Mouse (Mus musculus): Measurements from ENCODE around the gene Fam71a.

The Fam71a gene

GRCm38 (mm10) chr1:191164717-191165116 lies at the start of gene Fam71a:
Gene Fam71a, minus strand, starts transcription at chr1:191164817.
- DNase-seq (ENCODE audit: low read depth, low spot score), result no peak

- DNase-seq (ENCODE audit: low read depth, low spot score), result no peak
These were observed 46.5 kb upstream of the Fam71a start for GRCm38 (mm10) chr1:191211096-191211495.

DNA sequence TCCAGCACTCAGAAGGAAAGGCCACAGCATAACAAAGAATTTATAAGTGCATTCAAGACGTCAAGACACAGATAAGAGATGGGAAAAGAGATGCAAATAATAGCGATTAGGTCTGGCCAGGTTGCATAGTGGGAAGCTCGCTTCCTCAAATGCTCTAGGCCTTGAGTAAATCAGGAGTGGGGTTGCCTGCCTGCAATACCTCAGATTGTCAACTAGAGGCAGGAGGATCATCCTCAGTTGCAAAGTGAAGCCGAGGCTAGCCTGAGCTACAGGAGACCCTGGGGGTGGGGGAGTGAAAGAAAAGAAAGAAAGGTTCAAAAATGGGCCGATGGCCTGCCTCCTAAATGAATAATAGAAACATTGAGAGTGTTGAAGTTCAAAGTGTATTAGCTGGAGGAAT lies 41.2 kb upstream of the Fam71a start:
- DNase-seq (ENCODE audit: low read depth, low spot score), result no peak

DNA sequence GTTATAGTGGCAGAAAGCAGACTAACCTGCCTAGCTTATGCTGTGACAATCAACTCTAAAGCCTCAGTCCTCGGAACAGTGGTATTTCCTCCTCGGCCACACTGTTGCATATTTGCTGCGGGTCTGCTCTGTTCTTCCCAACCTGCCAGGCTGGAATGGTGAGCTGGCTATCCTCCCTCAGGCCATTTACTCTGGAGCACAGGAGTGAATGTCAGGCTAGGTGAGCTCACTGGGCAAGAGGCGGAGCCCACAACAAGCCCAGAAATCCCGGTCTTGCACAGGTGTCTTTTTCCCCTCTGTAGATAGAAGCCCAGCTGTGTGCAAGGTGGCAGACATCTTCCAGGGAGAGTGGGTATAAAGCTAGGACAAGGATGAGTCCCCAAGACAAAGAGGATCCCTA lies 40.3 kb upstream of the Fam71a start:
- no peak for DNase-seq (ENCODE audit: low read depth, low spot score)

DNA sequence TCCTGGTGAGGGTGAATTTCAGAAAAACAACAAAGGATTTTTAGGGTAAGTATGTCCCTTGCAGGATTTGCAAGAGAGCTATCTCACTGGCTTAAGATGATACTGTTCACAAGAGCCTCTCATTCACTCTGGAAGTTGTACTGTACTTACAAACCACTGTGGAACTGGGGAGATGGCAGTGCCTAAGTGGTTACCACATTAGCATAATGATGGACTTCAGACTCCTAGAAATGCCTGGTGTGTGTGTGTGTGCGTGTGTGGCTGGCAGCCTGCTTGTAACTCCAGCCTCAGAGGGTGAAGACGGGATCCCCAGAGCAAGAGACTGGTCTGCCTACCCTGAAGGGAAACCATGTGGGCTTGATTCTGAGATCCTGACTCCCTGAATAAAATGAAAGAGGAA lies 38.9 kb upstream of the Fam71a start:
- no peak for DNase-seq (ENCODE audit: low read depth, low spot score)

DNA sequence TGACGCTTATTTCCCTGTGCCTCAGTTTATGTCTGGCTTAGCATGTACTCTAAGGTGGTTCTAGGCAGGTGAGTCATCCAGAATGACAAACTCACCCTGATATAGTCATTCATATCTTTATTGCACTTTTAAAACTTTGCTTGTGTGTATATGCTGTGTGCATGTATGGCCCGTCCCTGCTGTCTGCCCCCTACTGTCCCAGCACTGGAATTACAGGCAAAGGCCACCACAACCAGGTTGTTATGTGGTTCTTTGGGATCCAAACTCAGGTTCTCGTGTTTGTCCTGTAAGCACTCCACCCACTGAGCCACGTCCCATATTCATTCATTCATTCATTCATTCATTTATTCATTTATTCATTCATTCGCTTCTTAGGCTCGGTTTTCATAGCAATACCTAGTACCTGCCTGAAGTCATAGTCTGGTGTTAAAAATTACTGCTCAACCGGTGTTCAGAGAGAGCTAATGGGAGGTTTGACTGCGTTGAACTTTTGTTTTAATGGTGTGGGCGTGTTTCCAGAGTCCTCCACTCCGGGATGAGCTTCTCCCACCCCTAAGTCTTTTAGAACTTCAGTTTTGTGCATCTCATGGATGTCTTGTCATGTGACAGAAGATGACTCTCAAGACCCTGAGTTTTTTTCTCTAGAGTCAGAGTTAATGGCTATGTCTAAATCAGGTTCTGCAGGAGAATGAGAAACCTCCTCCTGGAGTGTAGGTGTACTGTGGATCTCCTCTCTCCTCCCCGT lies 37.8 kb upstream of the Fam71a start:
- no peak for DNase-seq (ENCODE audit: low read depth, low spot score)

GRCm38 (mm10) chr1:191200816-191201602 lies 36.4 kb upstream of the Fam71a start:
- peak; percentile 56 for DNase-seq (ENCODE audit: low read depth, low spot score)

GRCm38 (mm10) chr1:191197916-191198315 lies 33.3 kb upstream of the Fam71a start:
- peak; percentile 34 for DNase-seq (ENCODE audit: low read depth, low spot score)

DNA sequence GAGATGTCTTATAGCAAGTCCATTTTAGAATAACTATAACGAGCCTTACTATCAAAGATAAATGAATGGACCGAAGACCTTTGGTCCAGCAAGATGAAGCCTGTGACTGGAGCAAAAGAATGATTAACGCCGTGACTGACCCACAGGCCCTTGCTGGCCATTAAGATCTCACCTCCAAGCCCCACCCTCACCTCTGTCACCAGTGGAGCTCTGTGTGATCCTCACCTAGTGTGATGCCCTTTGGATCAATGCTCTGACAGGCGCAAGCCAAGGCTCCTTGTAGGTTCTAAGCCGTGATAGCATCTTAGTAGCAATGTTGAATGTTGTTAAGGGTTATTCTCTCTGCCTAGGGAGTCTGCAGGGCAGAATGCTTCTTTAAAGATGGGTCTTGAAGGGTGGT lies 31.4 kb upstream of the Fam71a start:
- no peak for DNase-seq (ENCODE audit: low read depth, low spot score)

DNA sequence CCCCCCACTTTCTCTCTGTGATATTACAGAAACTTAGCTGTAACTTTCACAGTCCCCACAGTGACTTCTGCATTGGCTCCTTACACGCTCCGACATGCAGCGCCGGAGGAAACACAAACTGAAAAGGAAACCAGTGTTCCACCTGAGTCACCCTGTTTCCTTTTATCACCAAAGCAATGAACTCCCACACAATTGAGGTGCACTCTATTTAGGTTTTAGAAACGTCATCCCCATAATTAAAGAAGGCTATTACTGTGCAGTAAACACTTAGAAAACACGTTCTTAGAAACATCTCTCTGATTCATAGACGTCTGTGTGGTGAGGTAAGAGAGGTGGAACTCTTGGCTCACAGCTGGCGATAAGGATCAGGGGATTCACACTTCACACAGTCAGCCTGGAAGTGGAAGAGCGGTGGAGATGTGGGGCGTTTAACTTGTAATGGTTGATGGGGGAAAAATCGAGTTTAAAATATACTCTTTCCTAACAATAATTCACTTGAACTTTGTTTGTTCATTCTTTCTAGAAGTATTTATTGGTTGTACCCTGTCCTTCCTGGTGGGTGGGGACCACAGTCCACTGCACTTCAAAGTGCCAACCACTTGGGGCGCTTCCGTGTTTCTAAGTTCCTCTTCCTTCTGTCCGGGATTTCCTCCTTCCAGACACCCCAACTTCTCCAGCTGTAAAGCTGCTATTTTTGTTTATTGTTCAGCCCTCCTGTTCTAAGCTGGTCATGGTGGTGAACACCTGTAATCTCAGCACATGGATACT lies 29.2 kb upstream of the Fam71a start:
- DNase-seq (ENCODE audit: low read depth, low spot score), result peak; percentile 26

DNA sequence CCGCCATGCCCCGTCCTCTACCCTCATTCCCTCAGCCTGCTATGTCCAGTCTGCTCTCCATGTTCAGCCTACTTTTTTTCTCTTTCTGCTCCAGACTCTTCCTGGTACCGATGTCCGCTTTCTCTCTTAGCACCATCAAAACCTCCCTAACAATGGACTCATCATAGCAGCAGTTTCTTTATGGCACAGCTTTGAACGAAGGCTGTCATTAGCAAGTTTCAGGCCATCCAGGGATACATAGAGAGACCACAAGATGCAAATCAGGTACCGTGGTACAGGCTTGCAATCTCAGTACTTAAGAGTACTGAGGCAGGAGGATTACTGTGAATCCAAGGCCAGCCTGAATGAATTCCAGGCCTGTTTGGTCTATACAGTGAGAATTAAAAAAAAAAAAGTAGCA lies 28.1 kb upstream of the Fam71a start:
- no peak for DNase-seq (ENCODE audit: low read depth, low spot score)

GRCm38 (mm10) chr1:191192213-191192612 lies 27.6 kb upstream of the Fam71a start:
- DNase-seq (ENCODE audit: low read depth, low spot score), result no peak

DNA sequence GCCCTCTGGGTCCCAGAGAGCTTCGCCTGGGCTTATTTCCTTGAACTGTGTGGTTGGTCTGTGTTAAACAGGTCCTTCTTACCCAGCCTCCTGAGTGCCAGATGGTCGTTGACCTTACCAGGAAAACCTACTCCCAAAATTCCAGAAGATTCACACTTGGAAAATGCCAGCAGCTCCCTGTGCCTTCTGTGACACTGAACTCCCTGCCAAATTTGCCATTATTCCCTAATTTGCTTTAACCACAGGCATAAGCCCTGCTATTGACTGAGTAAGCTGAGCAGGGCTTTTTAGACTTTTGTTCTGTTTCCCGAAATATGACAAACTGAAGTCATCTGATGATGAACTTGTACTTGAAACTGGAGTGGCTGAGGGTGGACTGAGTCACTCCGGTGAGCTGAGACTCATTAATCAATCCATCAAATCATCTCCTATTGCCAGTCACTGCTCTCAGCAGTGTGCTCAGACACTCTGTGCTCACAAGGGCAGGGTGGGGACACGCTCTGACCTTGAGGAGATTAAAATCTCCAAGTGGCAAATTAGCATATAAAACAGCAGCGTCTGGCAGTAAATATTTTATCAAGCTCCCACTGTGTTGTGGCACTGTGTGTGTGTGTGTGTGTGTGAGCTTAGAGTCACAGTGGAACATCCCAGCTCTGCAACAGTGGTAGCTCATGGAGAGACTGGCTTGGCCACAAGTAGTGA lies 25.2 kb upstream of the Fam71a start:
- DNase-seq (ENCODE audit: low read depth, low spot score), result no peak

GRCm38 (mm10) chr1:191186386-191186770 lies 21.8 kb upstream of the Fam71a start:
- DNase-seq (ENCODE audit: low read depth, low spot score), result no peak

GRCm38 (mm10) chr1:191185761-191186385 lies 21.3 kb upstream of the Fam71a start:
- DNase-seq (ENCODE audit: low read depth, low spot score), result no peak

DNA sequence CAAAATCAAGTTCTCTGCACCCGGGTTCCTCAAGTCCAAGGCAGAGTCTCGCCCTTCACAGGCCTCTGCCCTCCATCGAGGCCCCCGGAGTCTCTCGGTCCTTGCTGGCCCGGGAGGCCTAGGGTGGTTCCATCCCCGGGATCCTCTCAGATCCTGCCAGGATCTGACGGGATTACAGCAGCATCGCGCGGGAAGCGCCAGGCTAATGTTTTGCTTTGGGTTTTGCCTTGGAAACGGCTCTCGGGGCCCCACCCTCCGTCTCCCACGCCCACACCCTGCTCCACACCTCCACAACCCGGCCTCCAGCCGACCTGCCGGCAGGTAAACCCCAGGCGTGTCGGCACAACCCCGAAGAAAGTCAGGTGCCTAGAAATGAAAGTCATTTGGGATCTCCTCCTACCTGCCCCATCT lies 20.2 kb upstream of the Fam71a start:
- peak; percentile 25 for DNase-seq (ENCODE audit: low read depth, low spot score)

DNA sequence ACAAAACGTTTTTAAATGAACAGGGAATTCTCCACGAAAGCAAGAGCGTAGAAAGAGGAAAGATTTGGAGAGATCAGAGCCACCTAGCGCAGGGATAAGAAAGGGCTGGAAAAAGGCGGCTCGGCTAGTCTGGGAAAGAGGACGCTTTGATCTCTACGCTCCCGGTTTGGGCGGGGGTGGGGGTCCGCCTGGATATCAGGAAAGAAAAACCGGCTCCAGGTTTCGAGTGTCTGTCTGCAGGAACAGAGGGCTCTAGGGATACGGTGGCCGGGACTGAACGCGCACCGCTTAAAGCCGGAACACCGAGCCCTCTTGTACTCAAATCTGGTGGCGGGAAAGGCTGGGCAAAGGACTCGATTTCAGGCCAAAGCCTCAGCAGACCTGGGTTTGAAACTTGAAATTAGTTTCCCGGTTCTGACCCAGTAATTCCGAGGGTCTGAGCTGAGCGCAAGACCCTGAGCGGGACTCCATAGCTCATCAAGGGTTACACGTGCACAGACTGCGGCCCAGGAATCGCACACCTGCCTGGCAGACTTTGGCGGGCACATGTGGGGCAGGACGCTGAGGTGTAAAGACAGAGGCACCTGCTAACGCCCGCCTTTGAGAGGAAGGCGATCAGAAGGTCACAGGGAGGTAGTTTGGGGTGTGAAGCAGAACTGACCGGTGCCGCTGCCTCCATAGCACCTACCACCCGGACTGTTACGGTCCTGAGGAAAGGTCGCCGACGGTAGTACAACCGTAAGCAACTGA lies 19.6 kb upstream of the Fam71a start:
- no peak for DNase-seq (ENCODE audit: low read depth, low spot score)

DNA sequence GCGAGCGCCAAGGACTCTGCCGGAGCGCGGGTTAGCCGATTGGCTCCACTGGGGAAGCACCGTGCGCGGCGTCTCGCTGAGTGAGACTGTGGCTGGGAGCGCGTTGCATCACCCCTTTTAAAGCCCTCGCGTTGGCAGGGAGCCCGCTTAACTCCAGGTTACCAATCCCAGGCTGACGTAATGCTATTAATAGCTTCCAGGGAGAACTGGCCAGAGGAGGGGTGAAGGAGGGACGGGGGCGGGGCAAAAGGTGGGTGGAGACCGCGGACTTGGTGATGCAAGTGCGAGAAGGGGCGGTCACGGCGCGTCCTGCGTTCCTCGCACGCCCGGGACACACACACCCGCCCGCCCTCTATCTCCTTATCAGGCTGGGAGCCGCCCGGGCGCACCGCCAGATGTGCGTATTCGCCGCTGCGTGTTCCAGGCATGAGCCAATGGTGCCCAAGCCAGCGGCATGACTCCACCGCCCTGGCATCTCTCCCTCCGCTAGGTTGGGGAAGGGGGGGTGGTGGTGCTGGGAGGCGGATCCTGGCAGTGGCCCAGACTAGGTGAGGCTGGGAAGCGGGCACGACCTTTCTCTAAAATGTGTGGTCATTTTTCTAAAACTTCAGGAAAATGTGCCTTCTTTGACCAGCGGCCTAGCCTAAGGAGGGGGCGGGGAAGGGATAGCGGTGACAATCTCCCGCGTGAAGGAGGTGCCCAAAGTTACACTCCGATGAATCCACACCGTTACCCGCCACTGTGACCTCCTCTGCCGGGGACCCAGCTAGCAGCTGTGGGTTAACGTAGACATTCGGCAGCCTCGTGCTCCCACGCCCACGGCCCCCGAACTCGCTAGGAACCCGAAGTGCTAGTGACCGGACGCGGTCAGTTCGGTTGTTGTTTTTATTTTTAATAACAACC lies 18.8 kb upstream of the Fam71a start:
- peak; percentile 99 for DNase-seq (ENCODE audit: low read depth, low spot score)

GRCm38 (mm10) chr1:191182431-191183162 lies 18.0 kb upstream of the Fam71a start:
- DNase-seq (ENCODE audit: low read depth, low spot score), result peak; percentile 76
